Mouse (Mus musculus) left cerebral cortex, adult 18-20 months (tissue): ENCODE results near the gene Rnf24. TPM values are rescaled to one million over a fixed set of nuclear protein-coding genes. Genes with fewer than 3 reads are reported as not detected.
A peak's percentile ranks its signal among the peaks of the same experiment; 100 is the strongest.

ENCODE experiments used
- DNase-seq, 2 experiments: peaks; one replicate each; pipeline ENCODE4 v3.0.0; 2021 to 2022; ENCODE audit warnings: low spot score in 2 of 2, mixed read lengths in 1 of 2
- long read RNA-seq, 2 experiments: library from polyadenylated mRNA; stranded (forward); transcript quantifications; one replicate each; pipeline ENCODE4 v2.0.0; 2021
- total RNA-seq, 2 experiments: library from RNA; stranded (reverse); gene quantifications; 2 replicates each; pipeline ENCODE4 v1.2.3; 2021

Rnf24 gene
- total RNA-seq = 10 to 100 TPM; 40.7 to 41.8 TPM
- long read RNA-seq, experiment 1, full-length matches to known transcripts = 11 of 22 reads
- long read RNA-seq, experiment 1, partial matches to known transcripts = 0 of 22 reads
- long read RNA-seq, experiment 1, other reads (novel, unspliced or antisense) = 11 of 22 reads
- long read RNA-seq, experiment 2, full-length matches to known transcripts = 8 of 18 reads
- long read RNA-seq, experiment 2, partial matches to known transcripts = 0 of 18 reads
- long read RNA-seq, experiment 2, other reads (novel, unspliced or antisense) = 10 of 18 reads

GRCm38 (mm10) chr2:131352747-131353563 lies at the start of gene Rnf24:
Gene Rnf24, minus strand, starts transcription at chr2:131352892.
- peak; percentile 99 to 100 for DNase-seq

DNA sequence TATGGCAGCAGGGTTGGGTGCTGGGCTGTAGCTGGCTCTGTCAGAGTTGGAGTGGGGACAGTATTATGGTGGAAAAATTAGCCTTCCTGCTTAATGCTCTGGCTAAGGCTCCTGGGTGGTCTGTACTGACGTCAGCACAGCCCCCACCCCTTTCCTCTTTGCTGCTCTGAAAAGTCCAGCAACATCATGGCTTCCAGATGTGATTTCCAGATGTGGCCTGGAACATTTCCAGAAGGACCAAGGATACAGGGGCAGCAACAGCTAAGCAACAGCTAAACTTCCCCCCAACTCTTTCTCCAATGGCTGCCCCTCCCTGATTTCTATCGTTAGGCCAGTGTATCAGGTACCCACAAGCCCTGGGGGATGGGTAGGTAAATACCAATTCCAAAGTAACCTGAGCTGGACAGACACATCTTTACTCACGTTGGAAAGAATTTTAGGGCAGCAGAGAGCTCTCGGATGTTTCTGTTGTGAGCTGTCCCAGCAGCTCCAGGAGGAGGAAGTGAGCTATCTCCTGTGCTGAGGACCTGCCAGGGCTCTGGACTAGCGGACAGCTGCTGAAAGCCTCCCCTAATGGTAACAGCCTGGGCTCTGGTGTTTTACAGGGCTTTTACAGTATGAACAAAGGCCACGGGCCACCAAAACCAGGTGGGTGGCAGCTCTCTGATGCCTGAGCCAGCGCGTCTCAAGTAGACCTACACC lies 49.3 kb upstream of the Rnf24 start:
- no peak for DNase-seq

DNA sequence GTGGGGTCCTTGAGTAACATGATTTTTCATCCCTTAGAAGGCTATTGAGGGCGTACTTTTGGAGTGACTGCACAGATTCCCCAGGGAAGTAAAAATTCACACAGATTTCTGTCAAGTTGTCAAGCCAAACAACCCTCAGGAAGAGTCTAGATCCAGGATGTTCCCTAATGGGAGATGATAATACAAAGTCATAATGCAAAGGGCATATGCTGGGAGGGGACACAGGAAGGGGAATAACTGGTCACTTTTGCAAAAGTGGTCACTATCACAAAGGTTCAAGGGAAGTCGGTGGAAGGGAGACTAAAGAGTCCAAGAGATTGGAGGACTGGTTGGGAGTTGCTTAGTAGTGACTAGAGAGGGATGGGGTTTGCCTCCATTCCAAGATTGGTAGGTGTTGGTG lies 48.2 kb upstream of the Rnf24 start:
- no peak for DNase-seq

DNA sequence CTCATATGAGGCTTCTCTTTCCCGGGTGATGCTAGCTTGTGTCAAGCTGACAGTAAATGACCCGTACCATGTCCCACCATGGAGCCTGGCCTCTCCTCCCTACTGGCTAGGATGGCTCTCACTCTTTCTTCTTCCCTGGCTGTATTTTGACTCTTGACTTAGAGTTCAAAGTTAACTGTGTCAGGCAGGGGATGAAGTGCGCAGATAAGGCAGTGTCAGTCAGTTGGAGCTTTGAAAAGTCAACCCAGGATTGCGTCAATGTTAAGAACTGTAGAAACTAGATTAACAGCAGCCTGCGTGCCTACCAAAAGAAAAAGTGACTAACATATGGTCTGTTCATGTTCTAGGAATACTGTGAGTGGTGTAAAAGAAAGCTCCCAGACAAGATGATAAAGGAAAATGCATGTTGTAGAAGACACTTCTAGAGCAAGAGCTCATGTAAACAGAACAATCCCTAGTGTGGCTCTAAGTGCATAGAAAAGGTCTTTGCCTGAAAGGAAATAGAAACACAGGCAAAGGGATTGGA lies 44.7 kb upstream of the Rnf24 start:
- no peak for DNase-seq

DNA sequence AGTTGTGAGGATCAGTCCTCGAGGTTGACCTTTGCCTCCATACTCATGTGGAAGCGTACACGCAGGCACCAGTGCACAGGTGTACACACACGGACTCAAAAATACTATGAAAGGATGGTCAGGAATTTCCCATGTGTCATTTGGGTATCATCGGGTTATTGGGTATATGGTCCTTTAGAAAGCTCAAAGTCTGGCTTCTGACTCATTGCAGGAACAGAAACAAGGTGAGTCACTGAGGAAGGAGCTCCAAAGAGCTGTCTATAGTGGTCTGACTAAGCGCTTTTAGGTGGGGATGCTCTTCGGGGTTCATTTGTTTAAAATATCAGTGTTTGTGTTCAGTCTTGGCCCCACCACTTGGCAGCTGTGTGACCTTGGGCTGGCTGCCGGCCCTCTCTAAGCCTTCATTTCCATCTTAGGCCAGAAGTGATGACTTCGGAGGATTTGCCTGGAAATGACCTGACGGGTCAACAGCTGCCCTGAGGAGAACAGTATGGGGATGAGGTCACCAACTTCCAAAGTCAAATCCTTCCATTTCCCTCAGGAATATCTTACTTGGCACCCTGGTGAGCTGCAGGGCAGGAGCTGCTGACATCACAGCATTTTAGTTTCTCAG lies 33.8 kb upstream of the Rnf24 start:
- DNase-seq = no peak

DNA sequence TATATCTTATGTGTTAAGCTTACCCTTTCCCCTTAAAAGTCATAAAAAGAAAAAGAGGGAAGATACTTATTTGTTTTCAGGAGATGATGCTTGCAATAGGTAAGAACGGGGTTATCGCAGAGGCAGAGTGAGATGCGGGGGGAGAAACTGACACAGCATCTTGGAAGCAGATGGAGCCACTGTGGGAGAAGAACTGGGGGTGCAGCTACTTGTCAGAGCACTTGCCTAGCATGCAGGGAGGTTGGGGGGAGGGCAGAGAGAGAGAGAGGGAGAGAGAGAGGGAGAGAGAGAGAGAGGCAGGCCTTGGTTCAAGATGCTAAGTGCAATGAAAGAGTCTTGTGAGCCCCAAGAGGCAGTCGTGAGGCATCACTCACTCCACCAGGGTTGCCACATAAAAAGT lies 32.5 kb upstream of the Rnf24 start:
- DNase-seq = peak; percentile 49 to 63

GRCm38 (mm10) chr2:131379541-131379940 lies 26.8 kb upstream of the Rnf24 start:
- DNase-seq = no peak

GRCm38 (mm10) chr2:131378872-131379271 lies 26.2 kb upstream of the Rnf24 start:
- no peak for DNase-seq

DNA sequence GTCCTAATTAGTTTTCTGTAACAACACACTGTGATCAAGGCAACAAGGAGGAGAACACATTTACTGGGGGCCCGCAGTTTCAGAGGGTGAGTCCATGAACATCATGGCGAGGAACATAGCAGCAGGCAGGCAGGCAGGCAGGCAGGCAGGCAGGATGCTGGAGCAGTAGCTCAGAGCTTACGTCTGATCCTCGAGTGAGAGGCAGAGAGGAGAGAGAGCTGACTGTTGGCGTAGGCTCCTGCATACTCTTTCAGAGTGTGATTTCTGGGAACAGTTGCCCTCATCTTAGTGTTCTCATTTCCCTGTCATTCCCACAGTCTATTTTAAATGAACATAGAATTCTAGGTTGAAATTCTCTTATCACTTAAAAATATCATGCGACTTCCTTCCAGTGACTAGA lies 24.4 kb upstream of the Rnf24 start:
- DNase-seq = peak; percentile 43 to 62

DNA sequence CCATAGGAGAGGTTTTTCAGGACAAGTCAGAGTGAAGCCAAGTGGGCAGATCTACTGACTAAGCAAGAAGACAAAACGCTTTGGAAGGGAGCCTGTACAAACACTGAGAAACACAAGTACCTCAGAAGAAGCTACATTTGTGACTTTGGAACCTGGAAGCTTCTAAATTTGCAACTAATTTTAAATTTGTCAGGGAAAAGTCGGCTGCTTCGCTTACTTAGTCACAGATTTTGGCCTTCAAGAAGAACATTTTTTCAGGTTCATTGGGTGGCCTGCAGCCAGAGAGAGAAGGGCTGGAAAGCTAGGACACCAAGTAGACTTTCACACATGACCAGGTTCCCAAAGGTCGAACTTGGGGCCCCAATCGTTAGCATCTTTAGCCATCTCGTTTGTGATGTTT lies 21.0 kb upstream of the Rnf24 start:
- DNase-seq = no peak

DNA sequence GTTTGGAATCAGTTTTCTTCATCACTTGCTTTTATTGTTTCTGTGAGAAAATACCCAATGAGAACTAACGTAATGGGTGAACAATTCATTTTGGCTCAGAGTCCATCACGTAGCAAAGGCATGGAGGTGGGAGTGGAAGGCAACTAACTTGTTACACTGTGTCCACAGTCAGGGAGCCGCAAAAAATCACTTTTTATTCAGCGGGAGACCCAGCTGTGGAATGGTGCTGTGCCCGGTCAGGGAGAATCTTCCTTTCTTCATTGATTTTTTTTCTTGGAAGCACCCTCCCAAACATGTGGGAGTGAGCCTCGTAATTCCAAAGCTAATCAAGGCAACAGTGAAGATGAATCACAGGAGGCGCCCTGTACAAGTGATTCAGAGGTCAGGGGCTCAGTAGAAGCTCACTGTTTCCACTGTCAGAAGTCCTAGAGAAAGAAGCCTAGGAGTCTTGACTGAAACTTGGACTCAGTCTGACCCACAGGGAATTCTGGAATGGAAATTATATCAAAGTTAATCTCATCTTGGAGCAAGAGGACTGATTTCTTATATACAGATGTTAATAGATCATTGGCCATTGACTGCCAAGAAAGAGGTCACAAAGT lies 19.7 kb upstream of the Rnf24 start:
- no peak for DNase-seq

DNA sequence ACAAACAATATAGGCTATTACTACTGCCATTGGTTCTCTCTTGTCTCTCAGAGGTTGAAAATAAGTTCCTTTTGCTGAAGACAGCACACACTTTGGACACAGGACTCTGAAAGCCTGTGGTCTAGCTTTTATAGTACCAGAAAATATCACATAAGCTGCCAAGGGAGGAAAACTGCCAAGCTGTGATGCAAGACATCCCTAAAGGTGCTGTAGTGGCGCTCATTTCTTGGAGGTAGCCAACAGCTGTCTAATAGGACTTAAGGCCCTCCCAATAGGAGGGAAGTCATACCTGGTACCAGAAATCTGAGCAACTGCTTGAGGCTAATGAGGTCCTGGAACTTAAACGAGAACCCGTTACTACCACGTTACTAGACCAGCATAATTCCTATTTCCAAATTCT lies 19.1 kb upstream of the Rnf24 start:
- DNase-seq = no peak

GRCm38 (mm10) chr2:131370828-131371227 lies 18.1 kb upstream of the Rnf24 start:
- DNase-seq = no peak

DNA sequence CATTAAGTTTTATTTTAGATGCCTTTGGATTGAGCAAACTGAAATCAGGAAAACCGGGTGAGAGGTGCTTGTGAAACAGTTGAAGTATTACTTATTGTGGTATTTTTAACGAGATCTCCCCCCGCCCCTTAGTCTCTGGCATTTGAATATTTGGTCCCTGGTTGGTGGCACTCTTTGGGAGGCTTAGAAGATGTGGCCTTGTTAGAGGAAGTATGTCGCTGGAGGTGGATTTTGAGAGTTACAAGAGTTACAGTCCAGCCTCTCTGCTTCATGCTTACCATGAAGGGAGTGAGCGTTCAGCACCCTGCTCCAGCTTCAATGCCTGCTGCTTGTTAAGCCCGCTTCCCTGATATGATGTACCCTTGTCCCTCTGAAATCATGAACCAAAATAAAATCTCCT lies 12.0 kb upstream of the Rnf24 start:
- DNase-seq = no peak

GRCm38 (mm10) chr2:131358481-131358880 lies 5.8 kb upstream of the Rnf24 start:
- DNase-seq = no peak

DNA sequence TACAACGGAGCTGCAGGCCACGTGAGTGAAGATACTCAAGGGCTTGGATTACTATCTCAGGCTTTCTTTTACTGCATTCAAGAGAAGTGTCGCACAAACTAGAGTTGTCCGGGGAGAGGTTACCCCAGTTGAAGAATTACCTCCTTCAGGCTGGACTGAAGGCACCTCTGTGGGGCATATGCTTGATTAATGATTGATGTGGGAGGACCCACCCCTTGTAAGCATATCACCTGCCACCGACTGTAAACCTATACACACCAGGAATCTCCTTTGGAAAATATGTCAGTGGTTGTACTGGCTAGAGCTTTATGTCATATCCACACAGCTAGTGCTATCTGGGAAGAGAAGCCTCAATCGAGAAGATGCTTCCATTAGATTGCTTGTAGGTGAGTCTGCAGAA lies 1.4 kb upstream of the Rnf24 start:
- DNase-seq = no peak

DNA sequence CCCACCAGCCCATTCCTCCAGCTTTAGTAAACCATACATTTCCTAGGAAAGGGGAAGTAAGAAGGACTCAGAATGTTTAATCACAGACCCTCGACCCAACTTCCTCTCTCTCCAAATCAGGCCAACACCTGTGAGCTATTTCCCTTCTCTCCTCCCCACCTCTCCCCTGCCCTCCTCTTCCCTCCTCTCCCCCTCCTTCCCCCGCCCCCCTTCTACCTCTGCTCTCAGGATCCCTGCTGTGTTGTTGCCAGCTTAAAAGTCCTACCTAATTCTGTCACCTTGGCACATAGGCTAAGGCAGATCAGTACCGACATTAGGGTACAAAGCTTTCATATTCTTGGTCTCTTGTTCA lies 848 bp upstream of the Rnf24 start:
- DNase-seq = no peak

DNA sequence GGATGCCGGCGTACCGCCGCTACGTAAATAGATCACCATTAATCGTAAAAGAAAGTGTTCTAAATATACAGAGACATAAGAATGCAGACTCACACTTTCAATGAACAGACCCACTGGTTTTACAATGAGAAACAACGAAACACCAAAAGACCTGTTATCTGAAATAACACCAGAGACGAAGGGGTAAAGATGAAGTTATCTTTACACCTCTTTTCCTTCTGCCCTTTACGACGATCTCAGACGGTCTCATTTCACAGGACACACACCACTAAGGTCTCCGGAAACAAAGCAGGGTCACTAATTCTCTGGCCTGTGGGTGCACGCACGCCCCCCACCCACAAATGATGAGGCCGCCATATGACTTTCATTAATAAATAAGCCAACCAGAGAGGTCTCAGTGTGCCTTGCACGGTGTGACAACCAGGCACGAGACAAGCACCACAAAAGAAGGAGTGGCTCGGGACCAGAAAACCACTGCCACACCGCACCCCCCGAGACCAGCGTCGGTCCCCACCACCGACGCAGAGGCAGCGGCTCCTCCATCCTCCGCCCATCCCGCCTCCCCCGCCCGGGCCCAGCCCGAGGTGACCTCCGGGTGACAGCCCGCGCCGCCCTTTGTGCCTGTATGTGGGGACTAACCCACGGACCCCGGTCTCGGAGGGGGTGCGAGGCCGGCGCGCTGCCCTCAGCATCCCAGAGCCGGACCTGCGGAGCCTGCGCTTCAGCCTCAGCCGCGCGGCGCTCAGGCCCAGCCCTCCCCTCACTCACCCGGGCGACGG lies 535 bp downstream of the Rnf24 start:
- peak in 1 of 2 experiments; percentile 16 for DNase-seq

GRCm38 (mm10) chr2:131351471-131351870 lies 1.2 kb downstream of the Rnf24 start:
- no peak for DNase-seq

DNA sequence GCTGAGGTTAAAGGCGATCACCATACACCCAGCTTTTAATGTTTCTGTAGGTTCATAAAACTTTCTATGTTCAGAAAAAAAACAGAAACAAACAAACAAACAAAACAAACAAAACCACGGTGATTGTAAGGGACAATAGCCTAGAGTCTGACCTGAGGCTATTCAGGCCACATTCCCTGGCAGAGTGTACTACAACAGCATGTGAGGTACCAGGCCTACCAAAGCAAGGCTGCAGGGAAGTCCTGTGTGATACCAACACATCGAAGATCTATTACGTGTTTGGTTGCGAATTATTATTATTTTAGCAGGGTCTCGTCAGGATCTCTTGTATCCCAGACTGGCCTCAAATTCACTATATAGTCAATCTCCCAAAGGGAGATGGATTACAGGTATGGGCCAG lies 2.4 kb downstream of the Rnf24 start:
- DNase-seq = no peak
